Mouse (Mus musculus) fibroblast of lung, adult 2 months (primary cell): ENCODE data around the gene Tuba3a.
A peak's percentile ranks its signal among the peaks of the same experiment; 100 is the strongest.

Experiments used
- DNase-seq: peaks from one replicate; pipeline ENCODE4 v3.0.0-alpha.2; 2011; ENCODE audit warnings: low read depth

The Tuba3a gene

DNA sequence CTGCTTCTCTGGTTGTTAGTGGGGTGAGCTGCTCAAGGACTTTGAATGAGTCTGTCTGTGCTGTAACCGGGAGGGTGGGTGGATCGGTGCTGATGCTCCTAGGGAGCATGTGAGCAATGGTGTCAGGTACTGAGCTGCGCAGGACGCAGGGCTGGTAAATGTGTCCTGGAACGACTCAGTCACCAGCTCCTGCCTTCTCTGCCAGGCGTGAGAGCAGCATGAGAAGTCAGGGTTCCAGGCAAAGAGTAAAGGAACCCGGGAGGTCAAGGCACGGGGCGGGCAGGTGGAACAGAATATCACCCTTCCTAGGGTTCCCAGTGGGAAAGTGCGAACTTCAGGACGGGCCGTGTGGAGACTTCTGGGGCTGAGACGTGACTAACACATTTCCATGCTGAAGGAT is 19.8 kb downstream of the Tuba3a start:
- DNase-seq: no peak

DNA sequence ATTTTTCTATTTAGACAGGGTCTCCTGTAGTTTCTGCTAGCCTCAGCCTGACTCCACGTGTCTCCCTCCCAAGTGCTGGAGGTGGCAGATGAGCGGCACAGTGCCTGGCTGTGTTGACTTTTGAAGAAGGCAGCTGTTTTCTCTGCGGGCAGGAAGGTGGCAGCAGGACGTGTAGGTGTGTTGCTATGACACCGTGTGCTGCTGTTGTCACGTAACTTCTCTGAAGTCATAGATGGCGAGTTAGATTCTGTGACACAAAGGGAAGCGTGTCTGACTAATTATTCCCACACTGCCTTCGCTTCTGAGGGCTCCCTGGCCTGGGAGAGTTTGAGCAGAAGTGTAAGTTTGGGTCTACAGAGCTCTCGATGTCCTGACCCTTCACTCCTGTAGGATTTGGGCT is 20.6 kb downstream of the Tuba3a start:
- no peak for DNase-seq

DNA sequence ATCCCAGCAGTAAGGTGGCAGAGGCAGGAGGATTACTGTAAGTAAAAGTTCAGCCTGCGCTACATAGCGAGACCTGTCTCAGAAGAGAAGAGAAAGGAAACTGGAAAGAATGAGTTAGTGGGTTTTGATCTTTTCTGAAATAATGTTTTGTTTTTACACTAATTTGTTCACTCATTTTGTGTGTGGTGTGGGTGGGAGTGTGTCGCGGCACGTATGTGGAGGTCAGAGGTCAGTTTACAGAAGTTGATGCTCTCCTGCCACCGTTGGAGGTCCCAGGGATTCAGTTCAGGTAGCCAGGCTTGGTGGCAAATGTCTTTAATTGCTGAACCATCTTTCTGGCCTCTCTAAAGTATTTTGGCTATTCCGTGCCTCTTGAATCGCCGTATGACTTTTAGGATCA is 21.6 kb downstream of the Tuba3a start:
- DNase-seq: no peak

DNA sequence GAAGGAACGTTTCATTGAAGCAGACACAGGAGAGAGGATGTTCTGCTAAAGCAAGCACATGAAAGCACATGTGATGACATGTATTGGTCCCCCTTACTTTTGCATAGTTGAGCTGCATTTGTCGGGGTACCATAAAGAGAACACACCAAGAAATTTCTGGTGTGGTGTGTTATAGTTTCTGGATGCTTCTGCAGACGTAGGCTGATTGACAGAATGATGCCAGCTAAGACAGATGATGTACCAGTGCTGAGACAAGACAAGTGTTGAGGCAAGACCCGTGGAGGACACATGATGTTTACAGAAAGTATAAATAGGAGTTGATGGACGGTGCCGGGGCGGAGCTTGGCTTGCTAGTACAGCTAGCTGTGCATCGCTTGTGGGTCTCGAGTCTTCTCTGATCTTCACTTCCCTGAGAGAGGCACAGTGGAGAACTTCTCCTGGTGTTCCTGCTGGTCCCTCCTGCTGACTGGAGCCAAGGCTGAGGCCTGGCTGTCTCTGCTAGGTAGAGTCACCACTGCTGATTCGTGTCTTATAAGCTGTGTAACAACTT is 25.8 kb downstream of the Tuba3a start:
- no peak for DNase-seq

DNA sequence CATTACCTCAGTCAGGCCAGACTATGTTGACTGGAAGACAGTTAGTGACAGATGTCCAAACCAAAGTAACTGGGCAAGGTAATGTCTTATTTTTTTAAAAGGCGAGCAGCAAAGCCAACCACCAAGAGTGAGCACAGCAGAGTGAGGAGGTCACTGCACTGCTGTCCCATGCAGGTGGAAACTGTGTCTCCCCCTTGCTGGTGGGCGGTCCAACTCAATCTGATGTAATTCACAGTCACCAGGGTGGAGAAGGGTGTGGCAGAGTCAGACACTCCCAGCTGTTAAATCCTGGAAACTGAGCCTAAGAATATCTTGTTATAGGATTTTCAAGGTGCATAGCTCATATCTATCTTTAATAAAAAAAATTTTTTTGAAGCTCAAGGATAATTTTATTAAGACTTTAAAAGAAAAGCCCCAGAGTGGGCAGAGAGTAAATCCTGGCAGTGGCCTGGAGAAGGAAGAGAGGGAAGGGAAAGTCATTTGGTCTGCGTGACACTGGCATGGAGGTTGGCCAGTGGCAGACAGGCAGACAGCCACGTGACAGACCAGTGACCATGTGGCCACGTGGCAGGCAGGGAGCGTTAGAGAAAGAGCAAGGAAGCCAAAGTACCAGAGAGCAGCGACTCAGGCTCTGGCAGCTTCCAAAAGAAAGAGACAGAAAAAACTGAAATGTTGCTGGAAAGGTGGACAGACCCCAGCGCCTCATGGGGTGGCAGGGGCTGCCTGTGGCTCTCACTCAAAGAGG is 29.4 kb downstream of the Tuba3a start:
- DNase-seq: no peak

DNA sequence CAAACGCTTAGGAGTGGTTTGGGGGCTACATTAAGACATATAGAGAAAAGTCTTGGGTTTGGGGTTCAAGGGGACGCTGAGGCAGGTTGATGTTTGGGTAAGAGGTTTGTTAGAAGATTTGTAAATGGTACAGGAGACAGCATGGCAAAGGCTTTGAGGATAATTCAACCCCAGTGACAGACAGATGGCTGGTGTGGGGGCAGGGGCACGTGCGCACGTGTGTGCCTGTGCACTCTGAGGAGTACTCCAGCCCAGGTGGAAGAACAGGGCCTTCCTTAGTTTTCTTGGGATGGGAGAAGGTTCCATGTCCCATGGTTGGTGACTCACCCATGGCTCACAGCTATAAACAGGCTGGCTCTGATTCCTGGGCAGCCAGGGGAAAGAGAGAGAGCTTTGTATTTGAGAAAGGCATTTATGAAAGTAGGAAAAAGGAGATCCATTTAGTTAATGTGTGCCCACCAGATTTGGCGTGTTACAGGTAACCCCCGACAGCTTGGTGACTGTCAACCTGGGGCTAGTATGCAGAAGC is 30.3 kb downstream of the Tuba3a start:
- peak; percentile 77 for DNase-seq

DNA sequence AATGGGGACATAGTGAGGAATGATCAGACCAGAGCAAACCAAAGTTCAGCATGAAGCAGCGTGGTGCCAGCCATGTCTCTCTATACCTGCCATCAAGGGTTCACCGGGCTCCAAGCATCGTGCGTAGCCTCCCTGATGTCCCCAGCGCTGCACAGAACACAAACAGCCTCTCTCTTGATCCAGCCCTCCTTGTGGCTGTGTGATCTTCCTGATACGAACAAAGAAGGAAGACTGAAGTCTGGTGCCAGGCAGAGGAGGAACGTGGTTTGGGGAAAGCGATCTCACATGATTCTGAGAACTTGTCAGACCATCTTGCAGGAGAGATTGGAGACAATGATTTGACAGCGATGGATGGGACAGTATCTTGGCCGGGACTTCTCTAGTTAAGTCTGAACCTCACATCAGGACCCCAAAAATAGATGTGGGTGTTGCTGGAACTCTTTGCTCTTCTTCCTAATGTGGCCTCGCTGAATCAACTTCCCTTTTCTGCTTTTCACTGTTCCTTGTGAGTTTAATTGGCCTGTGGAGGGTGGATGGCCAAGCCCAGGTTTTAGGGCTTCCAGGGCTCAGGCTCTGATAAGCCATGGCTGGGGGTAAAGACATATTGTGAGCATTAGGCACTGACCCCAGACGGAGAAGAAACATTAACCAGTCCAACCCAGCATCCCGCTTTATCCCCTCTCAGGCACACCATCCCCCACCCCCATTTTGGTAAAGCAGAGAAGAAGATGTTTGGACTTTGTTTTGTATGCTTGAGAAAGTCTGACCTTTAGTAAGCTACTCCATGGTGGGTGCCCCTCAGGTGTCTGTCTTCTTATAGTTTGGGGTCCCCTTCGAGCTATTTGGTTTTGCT is 31.8 kb downstream of the Tuba3a start:
- DNase-seq: no peak

DNA sequence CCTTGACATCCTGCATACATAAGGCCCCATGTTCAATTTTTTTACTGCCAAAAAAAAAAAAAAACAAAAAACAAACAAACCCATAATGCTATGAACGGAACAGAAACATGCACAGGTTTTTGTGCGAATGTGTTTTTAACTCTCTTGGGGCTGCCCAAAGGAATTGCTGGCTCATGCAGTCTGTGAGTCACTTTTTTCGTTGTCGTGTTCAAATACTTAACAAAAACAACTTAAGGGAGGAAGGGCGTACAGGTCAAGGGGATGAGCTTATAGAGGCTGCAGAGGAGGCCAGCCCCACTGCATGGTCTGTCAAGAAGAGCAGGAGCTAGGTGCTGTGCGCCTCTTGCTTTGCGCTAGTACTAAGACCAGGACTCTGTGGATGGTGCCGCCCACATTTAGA is 33.1 kb downstream of the Tuba3a start:
- DNase-seq: no peak

DNA sequence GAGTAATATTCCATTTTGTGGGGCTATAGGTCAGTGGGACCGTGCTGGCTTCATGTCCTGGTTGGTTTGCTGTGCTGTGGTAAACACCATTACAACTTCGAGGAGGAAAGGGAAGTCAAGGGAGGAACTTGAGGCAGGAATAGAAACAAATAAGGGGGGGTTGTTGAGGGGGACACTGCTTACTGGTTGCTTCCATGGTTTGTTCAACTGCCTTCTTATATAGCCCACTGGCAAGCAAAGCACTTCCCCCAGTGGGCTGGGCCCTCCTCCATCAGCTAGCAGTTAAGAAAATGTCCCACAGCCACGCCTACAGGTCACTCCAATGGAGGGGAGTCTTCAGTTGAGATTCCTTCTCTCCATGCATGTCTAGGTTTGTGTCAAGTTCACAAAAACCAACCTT is 33.6 kb downstream of the Tuba3a start:
- no peak for DNase-seq

DNA sequence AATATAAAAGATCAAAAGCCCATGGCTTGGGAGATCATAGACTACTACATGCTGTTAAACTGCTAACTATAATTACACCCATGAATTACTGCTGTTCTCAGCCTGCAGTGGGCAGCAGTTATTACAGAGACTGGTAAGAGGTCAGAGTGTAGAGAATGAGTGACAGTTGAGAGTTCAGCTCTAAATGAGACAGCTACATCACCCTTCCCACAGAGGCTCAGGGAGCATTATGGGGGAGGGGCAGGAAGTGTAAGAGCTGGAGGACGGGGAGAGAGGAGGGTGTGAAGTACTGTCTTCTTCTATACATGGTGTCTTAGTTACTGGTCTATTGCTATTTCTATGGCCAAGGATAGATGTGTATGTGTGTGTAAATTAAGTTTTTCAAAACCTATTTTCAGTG is 41.3 kb downstream of the Tuba3a start:
- no peak for DNase-seq

DNA sequence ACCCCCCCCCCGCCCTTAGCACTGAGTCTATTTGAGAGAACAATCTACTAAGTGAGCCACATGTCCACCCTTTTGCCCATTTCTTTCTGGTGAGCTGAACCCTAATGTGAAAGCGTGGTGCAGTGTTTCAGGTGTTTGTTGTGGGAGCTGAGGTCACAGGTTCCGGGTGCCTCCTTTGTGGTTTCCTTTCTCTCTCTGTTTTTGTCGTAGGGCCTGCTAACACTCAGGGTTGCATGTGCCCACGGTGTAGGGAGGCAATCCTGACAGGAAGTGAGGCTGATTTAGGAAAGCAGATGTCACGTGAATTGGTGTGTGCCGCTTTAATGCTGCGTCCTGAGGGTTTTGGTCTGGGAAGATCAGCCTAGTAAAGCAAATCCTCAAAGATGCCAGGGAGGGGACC is 44.3 kb downstream of the Tuba3a start:
- DNase-seq: no peak

DNA sequence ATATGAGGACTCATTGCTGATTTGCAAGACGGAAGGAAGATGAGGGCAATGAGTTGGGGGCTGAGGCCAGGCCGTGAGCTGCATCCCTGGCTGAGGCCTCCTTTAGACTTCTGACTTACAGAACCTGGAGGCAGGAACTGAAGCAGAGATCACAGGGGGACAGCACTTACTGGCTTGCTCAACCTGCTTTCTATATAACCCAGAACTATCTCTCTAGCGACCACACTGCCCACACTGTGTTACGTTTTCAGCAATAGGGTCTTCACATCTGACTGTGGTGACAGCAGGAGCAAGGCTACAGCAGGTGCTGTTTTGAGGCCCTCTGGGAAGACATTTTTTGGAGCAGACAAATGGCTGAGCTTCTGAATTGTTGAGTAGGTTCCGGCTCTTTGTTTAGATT is 45.2 kb downstream of the Tuba3a start:
- DNase-seq: no peak

DNA sequence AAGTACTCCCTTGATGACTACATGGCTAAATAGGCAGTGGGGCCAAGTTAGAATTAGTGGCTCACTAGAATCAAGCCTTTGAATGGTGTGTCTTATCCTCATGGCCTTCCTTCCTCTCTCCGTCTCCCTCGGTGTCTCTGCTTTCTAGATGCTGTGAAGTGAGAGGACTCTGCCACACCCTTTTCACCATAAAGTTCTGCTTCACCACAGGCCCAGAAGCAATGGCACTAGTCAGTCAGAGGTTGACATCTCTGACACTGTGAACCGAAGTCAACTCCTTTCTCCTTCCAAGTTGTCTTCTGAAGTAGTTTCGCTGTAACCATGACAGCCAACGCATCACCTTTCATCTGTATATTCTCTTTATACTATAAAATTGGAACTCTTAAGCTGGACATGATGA is 46.3 kb downstream of the Tuba3a start:
- no peak for DNase-seq

DNA sequence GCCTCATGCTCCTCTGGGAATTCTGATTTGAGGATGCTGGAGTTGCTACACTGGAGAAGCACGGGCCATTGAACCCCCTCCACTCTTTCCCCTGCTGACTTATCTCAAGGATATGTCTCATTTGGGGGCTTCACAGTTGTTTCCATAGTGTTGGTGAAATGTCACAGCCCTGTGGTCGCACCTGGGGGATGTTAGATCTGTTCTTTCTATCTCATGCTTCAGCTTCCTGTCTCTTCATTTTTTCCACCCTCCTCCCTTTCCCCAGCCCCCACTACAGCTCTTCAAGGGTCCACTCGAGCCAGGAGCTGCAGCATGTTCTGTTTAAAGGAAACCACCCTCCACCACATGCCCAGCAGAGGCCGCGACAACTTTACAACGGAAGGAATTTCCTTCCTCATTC is 47.4 kb downstream of the Tuba3a start:
- no peak for DNase-seq

DNA sequence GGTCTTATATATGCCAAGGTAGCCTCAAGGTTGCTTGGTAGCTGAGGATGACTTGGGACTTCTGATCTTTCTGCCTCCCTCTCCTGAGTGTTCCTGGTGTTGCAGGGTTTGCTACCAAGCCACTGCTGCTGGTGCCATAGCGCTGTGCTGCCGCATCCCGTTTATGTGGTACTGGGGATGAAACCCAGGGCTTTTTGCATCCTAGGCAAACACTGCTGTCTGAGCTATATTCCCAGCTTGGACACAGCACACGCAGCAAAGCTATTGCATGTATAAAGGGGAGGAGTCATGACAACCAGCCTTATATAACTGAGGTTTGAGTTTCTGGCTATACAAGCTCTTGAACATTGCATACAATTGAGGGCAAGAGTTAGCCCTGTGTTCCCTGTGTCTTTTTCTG is 48.4 kb downstream of the Tuba3a start:
- DNase-seq: no peak

DNA sequence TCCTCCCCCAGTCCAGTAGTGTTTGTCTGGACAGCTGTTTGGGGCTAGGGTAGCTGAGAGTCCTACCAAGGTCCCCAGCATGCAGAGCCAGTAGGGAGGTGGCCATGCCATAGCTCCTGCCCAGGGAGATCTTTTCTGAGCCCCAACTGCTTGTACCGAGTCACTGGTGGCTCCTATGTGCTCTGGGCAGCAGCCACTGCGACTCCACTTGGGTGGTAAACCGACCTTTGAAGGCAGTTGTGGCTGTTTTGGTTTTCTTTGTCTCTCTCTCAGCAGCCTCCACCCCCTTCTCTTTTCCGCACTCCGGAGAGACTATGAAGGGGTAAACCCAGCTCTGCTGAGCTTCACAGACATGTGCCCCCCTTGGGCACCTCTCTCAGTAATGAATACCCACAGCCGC is 49.1 kb downstream of the Tuba3a start, which contains the start of gene Cd27:
Gene Cd27 (minus strand): TSS at position 229 of the 400 bp plus-strand sequence.
- no peak for DNase-seq

DNA sequence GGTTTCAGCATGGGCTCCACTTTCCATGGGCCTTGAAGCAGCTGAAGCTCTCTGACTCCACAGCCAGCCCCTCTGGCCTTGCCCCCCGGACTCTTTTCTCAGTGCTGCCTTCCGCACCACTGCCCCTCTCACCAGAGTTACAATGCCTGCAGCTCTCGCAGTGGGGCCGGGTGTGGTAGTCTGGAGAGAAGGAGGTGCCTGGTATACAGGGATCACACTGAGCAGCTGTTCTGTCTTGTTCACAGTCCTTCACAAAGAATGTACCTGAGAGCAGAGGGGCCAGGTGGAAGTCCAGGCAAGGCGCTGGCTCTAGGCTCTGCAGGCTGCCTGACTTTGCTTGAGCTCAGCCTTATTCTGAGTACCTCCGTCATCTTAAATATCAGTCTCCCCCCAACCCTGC is 49.5 kb downstream of the Tuba3a start:
- DNase-seq: no peak

DNA sequence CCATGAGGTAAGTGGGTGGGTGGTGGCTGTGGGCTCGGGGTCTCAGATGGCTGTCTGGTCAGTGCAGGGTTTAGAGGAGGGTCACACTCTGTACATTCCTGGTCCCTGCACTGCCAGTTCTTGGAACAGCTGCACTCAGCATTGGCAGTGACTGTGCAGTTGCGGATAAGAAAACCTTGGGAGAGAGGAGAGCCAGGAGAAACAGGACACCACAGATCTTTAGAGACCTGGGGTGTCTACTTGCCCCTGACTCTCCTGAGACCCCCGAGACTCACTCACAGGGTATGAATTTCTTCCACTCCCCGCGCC is 51.4 kb downstream of the Tuba3a start:
- no peak for DNase-seq

DNA sequence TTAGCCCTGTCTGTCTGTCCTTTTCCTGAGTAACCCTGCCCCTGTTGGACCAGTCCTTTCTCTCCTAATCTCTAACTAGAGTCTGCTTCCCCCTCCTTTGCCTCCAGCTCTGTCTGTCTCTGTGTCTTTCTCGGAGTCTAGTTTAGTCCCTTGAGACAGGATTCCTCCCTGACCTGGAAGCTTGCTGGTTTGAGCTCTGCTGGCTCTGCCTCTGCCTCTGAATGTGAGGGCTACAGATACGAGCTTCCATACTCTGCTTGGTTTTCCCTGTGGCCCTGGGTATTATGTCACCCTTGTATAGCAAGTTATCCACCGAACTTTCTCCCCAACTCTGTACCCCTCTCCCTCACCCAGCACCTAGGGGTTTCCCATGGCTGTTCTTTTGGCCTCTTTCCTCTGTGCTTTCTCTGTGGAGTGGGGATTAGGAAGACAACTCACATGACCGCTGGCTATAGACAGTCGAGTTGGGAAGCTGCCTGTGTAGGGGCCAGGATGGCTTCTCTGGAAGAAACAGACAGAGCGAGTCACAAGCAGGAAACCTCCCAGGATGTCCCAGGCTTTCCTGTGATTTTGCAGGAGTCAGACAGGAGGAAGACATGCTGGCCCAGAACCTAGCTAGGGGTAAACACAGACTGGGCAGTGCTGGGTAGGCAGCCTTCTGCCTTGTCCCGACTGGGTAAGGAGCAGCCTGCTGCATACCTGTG is 51.9 kb downstream of the Tuba3a start:
- DNase-seq: no peak

DNA sequence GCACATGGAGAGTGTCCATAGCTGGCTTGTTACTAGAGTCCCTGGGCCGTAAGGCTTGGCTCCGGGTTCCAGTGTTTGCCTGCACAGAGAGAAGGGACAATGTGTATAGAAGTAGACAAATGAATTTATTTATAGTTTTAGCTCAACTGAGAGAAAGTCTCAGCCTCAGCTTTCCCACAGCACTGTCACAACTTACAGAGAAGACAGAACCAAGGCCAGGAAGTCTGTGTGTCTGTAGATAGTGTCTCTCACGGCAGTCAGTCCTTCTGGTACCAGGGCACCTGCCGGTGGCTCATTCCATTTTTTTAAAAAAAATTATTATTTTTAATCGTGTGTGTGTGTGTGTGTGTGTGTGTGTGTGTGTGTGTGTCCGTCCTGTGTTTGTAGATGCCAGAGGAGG is 53.3 kb downstream of the Tuba3a start:
- DNase-seq: no peak

DNA sequence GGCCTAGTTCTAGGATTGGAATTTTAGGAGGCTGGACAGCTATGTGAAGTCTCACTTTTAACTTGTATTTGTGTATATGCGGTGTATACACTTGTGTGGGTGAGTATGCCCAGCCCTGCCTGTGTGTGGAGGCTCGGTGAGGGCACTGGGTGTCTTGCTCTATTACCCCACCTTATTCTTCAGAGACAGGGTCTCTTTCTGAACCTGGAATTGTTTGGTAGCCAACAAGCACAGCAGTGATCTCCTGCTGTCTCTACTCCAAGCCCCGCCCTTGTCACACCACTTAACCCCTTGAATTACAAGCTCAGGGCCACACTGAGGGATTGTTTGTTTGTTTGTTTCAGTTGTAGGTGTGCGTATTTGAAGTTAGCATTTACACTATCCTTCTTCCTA is 53.8 kb downstream of the Tuba3a start:
- DNase-seq: no peak
